Mouse (Mus musculus) cerebellum, adult 2 months (tissue): ENCODE data around the gene Gm15293.
"Not testable (repeated sequence)": the region's sequence is repeated elsewhere in the genome, so short reads cannot be mapped to it uniquely, and the experiment has no call there.

Source experiments
- CTCF ChIP-seq: fragments of 200-500 bp; IDR thresholded peaks from 2 replicates; pipeline ENCODE4 v1.5.1; 2011; ENCODE audit warnings: low read depth, mild to moderate bottlenecking, control low read depth, low read length, moderate library complexity, borderline replicate concordance; ENCODE audit not compliant: insufficient read depth
- POLR2A ChIP-seq: fragments of 200-500 bp; IDR thresholded peaks from 2 replicates; pipeline ENCODE4 v1.6.1; 2011; ENCODE audit warnings: low read length, control low read depth, borderline replicate concordance; ENCODE audit not compliant: insufficient read depth

DNA sequence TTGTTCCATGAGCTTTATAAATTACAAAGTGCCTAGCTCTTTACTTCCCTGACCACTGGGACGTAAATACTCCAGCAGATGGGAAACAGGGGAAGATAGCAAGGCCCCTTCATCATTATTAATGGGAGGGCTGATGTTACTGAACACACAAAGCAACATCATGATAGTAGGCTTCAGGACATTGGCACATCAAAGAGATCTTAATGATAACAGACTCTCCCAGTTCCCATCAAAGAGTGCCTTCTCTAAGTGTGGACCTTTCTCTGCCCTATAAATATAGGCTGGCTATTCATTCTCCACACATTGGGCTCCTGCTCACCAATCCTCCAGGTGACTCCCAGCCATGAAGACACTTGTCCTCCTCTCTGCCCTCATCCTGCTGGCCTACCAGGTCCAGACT, 39.4 kb upstream of the Gm15293 start, which contains the start of gene Defa22:
- TF ChIP-seq CTCF, POLR2A: not testable (repeated sequence)
